ENCODE assay signal across 26 mouse cellular contexts in genomic region chr13:36265342-36265744, GRCm38 (mm10).
DNase-seq lines count a peak whose midpoint lies in the region; ATAC-seq lines count a peak whose summit lies in the region.
"Had no signal": no experiment of that assay in that cellular context is flagged by ENCODE, and none has a peak within 500 bp of the region (broad histone marks: within the 10 kb centered on the region; RNA-seq: fewer than 3 reads in every experiment).

No protein-coding gene starts in this region.

- peak; percentile 79 for ATAC-seq in lung, embryonic 16.5 days (ENCODE audit: low read depth)
- ATAC-seq: activated CD4-positive, CD25-positive, alpha-beta regulatory T cell, adult 4 months; liver, postnatal 0 days; midbrain, embryonic 15.5 days had no signal

- no peaks in the 10 kb centered on the region for H3K9me3 ChIP-seq in lung, embryonic 16.5 days (ENCODE audit: control insufficient read depth, low read length)
- H3K9me3 ChIP-seq: hindbrain, embryonic 13.5 days; limb, embryonic 12.5 days; midbrain, embryonic 15.5 days; neural tube, embryonic 13.5 days; stomach, embryonic 15.5 days had no signal

- H3K27me3 ChIP-seq in lung, embryonic 16.5 days (ENCODE audit: control insufficient read depth, insufficient read depth, low read depth, low read length): no peaks in the 10 kb centered on the region
- H3K27me3 ChIP-seq: hindbrain, embryonic 13.5 days; limb, embryonic 12.5 days; midbrain, embryonic 15.5 days; neural tube, embryonic 13.5 days; stomach, embryonic 15.5 days had no signal

- H3K9ac ChIP-seq in lung, embryonic 16.5 days (ENCODE audit: low read length): no peak overlapping the region
- H3K9ac ChIP-seq: hindbrain, embryonic 13.5 days; limb, embryonic 12.5 days; liver, postnatal 0 days; midbrain, embryonic 15.5 days; neural tube, embryonic 13.5 days; stomach, embryonic 15.5 days had no signal

- H3K36me3 ChIP-seq in lung, embryonic 16.5 days (ENCODE audit: control insufficient read depth, insufficient read depth, low read length): no peaks in the 10 kb centered on the region
- H3K36me3 ChIP-seq: hindbrain, embryonic 13.5 days; limb, embryonic 12.5 days; midbrain, embryonic 15.5 days; neural tube, embryonic 13.5 days; stomach, embryonic 15.5 days had no signal

- peaks cover 6% of the 10 kb centered on the region; the same call in 1 of the 2 replicates for H3K4me1 ChIP-seq in lung, embryonic 16.5 days (replicated peaks; ENCODE audit: control insufficient read depth, insufficient read depth, low read length)
- H3K4me1 ChIP-seq: limb, embryonic 12.5 days; stomach, embryonic 15.5 days had no signal

- no peak overlapping the region for H3K4me3 ChIP-seq in lung, embryonic 16.5 days (ENCODE audit: low read length)
- H3K4me3 ChIP-seq: hindbrain, embryonic 13.5 days; limb, embryonic 12.5 days; midbrain, embryonic 15.5 days; myocyte; neural tube, embryonic 13.5 days; stomach, embryonic 15.5 days had no signal

- DNase-seq in heart, adult 11 months: peak; percentile 6
- DNase-seq in heart, postnatal 4 days: no peak
- no peak for DNase-seq in lung, adult 18-20 months
- peak; percentile 60 for DNase-seq in brain, adult 2 months (ENCODE audit: low read depth, low spot score)
- DNase-seq in brain, embryonic 18.5 days (ENCODE audit: low read depth, low spot score): peak; percentile 40
- DNase-seq in cerebellum, postnatal 14 days: no peak
- DNase-seq: adrenal gland, adult 8-10 months; cerebellum, adult 8-10 months; gastrocnemius, postnatal 14 days; heart, adult 18-20 months; kidney, adult 18-20 months; kidney, postnatal 10 days; liver, postnatal 0 days; retina, postnatal 1 day; right cerebral cortex, postnatal 4 days; thymus, adult 18-20 months; thymus, postnatal 36 days had no signal

- H3K4me2 ChIP-seq in lung, embryonic 16.5 days (ENCODE audit: low read depth, low read length): no peak overlapping the region
- H3K4me2 ChIP-seq: hindbrain, embryonic 13.5 days; limb, embryonic 12.5 days; liver, embryonic 11.5 days; midbrain, embryonic 15.5 days; neural tube, embryonic 13.5 days; stomach, embryonic 15.5 days had no signal

- no peak overlapping the region for H3K27ac ChIP-seq in lung, embryonic 16.5 days (ENCODE audit: low read length)
- H3K27ac ChIP-seq: hindbrain, embryonic 13.5 days; limb, embryonic 12.5 days; midbrain, embryonic 15.5 days; neural tube, embryonic 13.5 days; stomach, embryonic 15.5 days had no signal

- WGBS in lung, embryonic 16.5 days: 38% methylated on average over 3 of the region's 3 CpGs

Comparison
In these comparisons a context has a peak if more than half of its experiments do, and no peak if none do; other contexts are left out.
1. DNase-seq: peak in heart, adult 11 months (single experiment), brain, adult 2 months (single experiment) and brain, embryonic 18.5 days (single experiment); none in heart, postnatal 4 days (single experiment), lung, adult 18-20 months (0 of 2) and cerebellum, postnatal 14 days (0 of 2).